Mouse (Mus musculus) adrenal gland, postnatal 14 days (tissue): ENCODE measurements around the gene Irgm2. TPM values are rescaled to one million over a fixed set of nuclear protein-coding genes. Genes with fewer than 3 reads are reported as not detected.

ENCODE experiments used
- DNase-seq: peaks from one replicate; pipeline ENCODE4 v3.0.0; 2021; ENCODE audit warnings: mixed read lengths
- total RNA-seq: library from RNA; stranded (reverse); gene quantifications from 2 replicates; pipeline ENCODE4 v1.2.3, GENCODE M21; 2021

Gene Irgm2
- total RNA-seq, 1 experiment from 2014 or later: 9.2 TPM

DNA sequence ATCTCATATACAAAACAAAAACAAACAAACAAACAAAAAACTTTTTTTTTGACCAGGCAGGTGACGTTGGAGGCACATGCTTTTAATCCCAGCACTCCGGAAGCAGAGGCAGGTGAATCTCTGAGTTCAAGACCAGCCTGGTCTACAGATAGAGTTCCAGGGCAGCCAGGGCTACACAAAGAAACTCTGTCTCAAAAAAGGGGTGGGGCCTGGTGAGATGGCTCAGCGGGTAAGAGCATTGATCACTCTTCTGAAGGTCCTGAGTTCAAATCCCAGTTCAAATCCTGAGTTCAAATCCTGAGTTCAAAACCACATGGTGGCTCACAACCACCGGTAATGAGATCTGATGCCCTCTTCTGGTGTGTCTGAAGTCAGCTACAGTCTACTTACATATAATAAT lies 62.4 kb downstream of the Irgm2 start:
- no peak for DNase-seq

DNA sequence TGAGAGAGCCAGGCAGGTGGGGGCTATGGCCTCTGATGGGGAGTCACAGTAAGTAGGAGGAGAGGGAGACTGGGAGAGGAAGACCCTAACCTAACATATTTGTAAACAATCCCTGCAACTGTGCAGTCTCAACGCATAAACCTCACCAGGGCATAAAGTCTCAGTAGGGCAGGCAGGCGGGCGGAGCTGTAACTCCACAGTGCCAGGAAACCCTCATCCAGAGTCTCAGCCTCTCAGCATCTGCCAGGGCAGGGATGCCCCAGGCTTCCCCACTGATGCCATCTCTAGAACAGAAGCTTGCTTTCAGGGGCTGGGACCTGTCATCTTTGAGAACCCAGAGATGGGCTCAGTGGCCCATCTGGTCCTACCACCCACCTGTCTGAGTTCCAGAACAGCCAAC lies 62.9 kb downstream of the Irgm2 start:
- DNase-seq: no peak

DNA sequence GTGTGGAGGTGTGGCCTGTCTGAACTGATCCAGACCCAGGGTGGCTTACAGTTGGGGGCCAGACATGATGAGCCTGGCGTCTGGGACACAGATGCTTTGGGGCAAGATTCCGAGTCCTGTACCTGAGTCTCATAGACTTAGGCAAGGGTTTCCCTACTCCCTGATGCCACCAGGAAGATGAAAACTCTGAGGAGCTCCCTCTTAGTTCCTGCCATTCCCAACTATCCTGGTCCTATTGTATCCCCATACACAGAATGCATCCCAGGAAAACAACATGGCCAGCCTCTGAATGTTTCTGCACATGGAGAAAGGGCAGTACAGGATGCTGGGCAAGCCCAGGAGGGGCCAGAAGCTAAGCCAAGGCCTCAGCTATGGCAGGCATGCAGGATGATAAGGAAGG lies 64.1 kb downstream of the Irgm2 start:
- DNase-seq: no peak

DNA sequence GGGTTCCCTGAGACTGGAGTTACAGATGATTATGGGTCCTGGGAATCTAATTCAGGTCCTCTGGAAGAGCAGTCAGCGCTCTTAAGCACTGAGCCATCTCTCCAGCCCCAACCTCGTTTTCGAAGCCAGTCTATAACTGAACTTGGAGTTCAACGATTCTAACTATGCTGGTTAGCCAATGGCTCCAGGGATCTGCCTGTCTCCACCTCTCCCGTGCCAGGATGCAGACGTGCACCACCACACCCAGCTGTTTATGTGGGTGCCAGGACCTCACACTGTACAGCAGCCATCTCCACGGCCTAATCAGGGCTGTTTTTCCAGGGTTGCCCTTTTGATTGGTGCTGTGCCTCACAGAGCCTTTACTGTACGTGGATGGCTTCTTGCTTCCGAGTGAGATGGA lies 65.1 kb downstream of the Irgm2 start:
- no peak for DNase-seq

DNA sequence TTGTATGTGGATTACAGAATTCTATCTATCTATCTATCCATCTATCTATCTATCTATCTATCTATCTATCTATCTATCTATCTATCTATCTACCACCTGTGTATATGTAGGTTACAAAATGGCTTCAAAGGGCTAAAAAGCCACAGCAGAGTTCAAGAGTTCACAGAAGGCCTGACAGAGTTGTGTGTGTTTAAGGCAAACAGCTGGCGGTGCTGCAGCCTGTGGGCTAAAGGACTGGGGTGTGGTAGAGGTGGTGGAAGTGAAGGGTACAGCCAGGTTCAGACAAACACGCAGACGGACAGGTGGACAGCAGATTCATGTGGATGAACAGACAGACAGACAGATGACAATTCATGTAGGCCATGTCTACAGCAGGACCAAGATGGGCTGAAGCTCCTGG lies 68.9 kb downstream of the Irgm2 start:
- no peak for DNase-seq

Other genes with a start within 250 kb of the Irgm2 start
- gene Larp1, start 190.6 kb upstream of the Irgm2 start, total RNA-seq: 95.5 and 95.9 TPM in 2 replicates
- gene Gm12248, start 106.5 kb upstream of the Irgm2 start, total RNA-seq: 0.26 and 0.30 TPM in 2 replicates
- 45.4 and 49.8 TPM in 2 replicates for gene Cnot8, start 95.5 kb upstream of the Irgm2 start, total RNA-seq
- gene Gemin5, start 31.1 kb upstream of the Irgm2 start, total RNA-seq: 20.2 and 23.4 TPM in 2 replicates
- gene Mrpl22, start 28.0 kb upstream of the Irgm2 start, total RNA-seq: 74.6 and 77.2 TPM in 2 replicates
- 8.5 and 8.9 TPM in 2 replicates for gene Igtp, start 62 bp upstream of the Irgm2 start, total RNA-seq
- gene 4930438A08Rik, start 75.2 kb downstream of the Irgm2 start, total RNA-seq: not detected in 2 replicates
- gene Zfp692, start 107.5 kb downstream of the Irgm2 start, total RNA-seq: 9.1 and 9.3 TPM in 2 replicates
- 56.7 and 59.3 TPM in 2 replicates for gene Zfp672, start 130.7 kb downstream of the Irgm2 start, total RNA-seq
- gene Sh3bp5l, start 131.1 kb downstream of the Irgm2 start, total RNA-seq: 38.5 and 47.5 TPM in 2 replicates
- gene Lypd8, start 179.4 kb downstream of the Irgm2 start, total RNA-seq: not detected in 2 replicates
- not detected in 2 replicates for gene 1810065E05Rik, start 221.5 kb downstream of the Irgm2 start, total RNA-seq
- not detected in 2 replicates for gene Gm12253, start 232.9 kb downstream of the Irgm2 start, total RNA-seq